Mouse (Mus musculus) testis, adult 10 weeks (tissue): ENCODE data around the gene Rnf169. TPM values are rescaled to one million over a fixed set of nuclear protein-coding genes. Genes with fewer than 3 reads are reported as not detected.

Experiments
- polyA plus RNA-seq: library from polyadenylated mRNA; stranded (reverse); fragments of 350-450 nt; fragmentation: Illumina TruSeq; extraction: RNeasy Lipid Tissue Mini Kit (QIAGEN cat#74804); gene quantifications from one replicate; pipeline ENCODE4 v1.2.3, GENCODE M21; 2014; ENCODE audit warnings: low read depth, low replicate concordance

Rnf169 gene
- 2.7 TPM for polyA plus RNA-seq

DNA sequence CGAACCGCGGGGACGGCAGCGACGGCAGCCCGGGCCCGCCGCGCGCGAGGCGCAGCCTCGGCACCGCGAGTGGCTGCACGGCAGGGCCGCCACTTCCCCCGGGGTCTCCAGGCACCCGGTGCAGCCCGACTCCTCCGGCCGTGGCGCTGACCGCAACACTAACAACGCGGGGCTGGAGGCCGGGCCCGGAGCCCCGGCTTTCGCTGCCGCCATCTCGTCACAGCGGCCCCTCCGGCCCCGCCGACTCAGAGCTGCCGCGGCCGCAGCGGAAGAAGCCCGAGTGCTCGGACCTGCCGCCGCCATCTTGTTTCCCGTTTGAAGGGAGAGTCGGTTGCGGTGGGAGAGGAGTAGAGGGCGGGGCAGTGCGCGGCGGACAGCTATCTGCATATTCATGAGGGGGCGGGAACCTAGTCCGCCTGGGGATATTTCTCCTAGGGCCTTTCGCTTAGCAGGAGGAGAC, at the start of gene Rnf169:
Gene Rnf169, minus strand, starts transcription at position 317 of the 460 bp plus-strand sequence.

GRCm38 (mm10) chr7:100005790-100006189, 25.5 kb upstream of the Rnf169 start, which contains the start of gene Chrdl2:
Chrdl2 (plus strand) TSS chr7:100006172.

Other genes with a start within 250 kb of the Rnf169 start
- not detected for gene Olfr521, start 216.9 kb downstream of the Rnf169 start, polyA plus RNA-seq
- gene Neu3, start 152.0 kb downstream of the Rnf169 start, polyA plus RNA-seq = 1.1 TPM
- 81.9 TPM for gene Xrra1, start 121.3 kb downstream of the Rnf169 start, polyA plus RNA-seq
- gene Spcs2, start 117.0 kb downstream of the Rnf169 start, polyA plus RNA-seq = 454 TPM
- gene Chrdl2, start 25.7 kb upstream of the Rnf169 start, polyA plus RNA-seq = not detected
- 176 TPM for gene Pold3, start 141.1 kb upstream of the Rnf169 start, polyA plus RNA-seq
- gene Lipt2, start 178.8 kb upstream of the Rnf169 start, polyA plus RNA-seq = 4.4 TPM
- gene Kcne3, start 196.1 kb upstream of the Rnf169 start, polyA plus RNA-seq = 273 TPM
- gene Pgm2l1, start 246.9 kb upstream of the Rnf169 start, polyA plus RNA-seq = 19.5 TPM